Mouse (Mus musculus): ENCODE data around the gene Lmnb2.

DNA sequence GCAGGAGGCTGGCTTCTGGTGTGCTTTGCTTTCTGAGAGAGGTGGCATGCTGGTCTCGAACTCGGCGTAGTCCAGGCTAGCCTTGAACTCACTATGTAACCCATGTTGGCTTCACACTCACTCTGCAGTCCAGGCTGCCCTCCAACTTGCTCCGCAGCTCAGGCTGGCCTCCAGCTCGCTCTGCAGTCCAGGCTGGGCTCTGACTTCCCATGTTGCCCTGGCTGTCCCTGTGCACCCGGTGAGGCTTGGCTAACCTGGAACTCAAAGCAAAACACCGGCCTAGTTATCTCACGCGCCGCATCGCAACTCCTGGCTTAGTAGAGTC is 62.3 kb downstream of the Lmnb2 start:
- TF ChIP-seq CTCF (IDR thresholded peaks at IDR 0.05) (no peak), EP300 (IDR thresholded peaks at IDR 0.05; ENCODE audit: insufficient read depth, low read depth, low read length) (no peak), POLR2A (IDR thresholded peaks at IDR 0.05; ENCODE audit: insufficient read depth, low read depth, low read length) (no peak)
